Mouse (Mus musculus) lung, embryonic 14.5 days (tissue): ENCODE results near the gene Tcf7l1. TPM values are rescaled to one million over a fixed set of nuclear protein-coding genes. Genes with fewer than 3 reads are reported as not detected.

Source experiments
- ATAC-seq: fragments of 200-750 bp; cut with Nextera tagmentation; 2 replicates; pipeline ENCODE4 v1.8.0; 2017; ENCODE audit warnings: mild to moderate bottlenecking, moderate TSS enrichment, moderate library complexity; ENCODE audit not compliant: insufficient read depth
- DNase-seq: peaks from one replicate; pipeline ENCODE4 v3.0.0-alpha.2; 2015
- H3K27ac ChIP-seq: fragments of 300-500 bp; sonication (generic); 2 replicates; pipeline ENCODE4 v1.5.1; 2014; ENCODE audit warnings: low read depth, mild to moderate bottlenecking, moderate library complexity
- H3K27me3 ChIP-seq: fragments of 300-500 bp; sonication (generic); 2 replicates; pipeline ENCODE4 v1.6.1; 2014; ENCODE audit warnings: low read length, control low read depth; ENCODE audit not compliant: insufficient read depth
- H3K36me3 ChIP-seq: fragments of 300-500 bp; sonication (generic); 2 replicates; pipeline ENCODE4 v1.6.1; 2014; ENCODE audit warnings: control low read depth; ENCODE audit not compliant: insufficient read depth
- H3K4me1 ChIP-seq: fragments of 300-500 bp; sonication (generic); 2 replicates; pipeline ENCODE4 v1.6.1; 2014; ENCODE audit warnings: antibody characterized with exemption, control low read depth; ENCODE audit not compliant: insufficient read depth
- H3K4me2 ChIP-seq: fragments of 300-500 bp; sonication (generic); 2 replicates; pipeline ENCODE4 v1.6.1; 2014; ENCODE audit warnings: mild to moderate bottlenecking
- H3K4me3 ChIP-seq: fragments of 300-500 bp; sonication (generic); 2 replicates; pipeline ENCODE4 v1.5.1; 2014; ENCODE audit warnings: low read depth, low read length
- H3K9ac ChIP-seq: fragments of 300-500 bp; sonication (generic); 2 replicates; pipeline ENCODE4 v1.6.1; 2014
- H3K9me3 ChIP-seq: fragments of 300-500 bp; sonication (generic); 2 replicates; pipeline ENCODE4 v1.6.1; 2016; ENCODE audit warnings: low read depth, low read length, control low read depth
- CTCF ChIP-seq: IDR thresholded peaks from 2 replicates; pipeline ENCODE4 v1.5.1; 2016; ENCODE audit warnings: antibody characterized with exemption, low read depth
- WGBS: fragments of 180-500 bp; shearing (Covaris S2); extraction: QIAGEN DNeasy Blood & Tissue Kit; methylation state at CpG from one replicate; pipeline ENCODE4 v1.1.7; 2014; 5-methylcytosine and 5-hydroxymethylcytosine counted together
- polyA plus RNA-seq: library from polyadenylated mRNA; unstranded; fragments of >200 nt; fragmentation: Nextera tagmentation; extraction: Ambion mirVana; gene quantifications from 2 replicates; pipeline ENCODE4 v1.2.1, GENCODE M21; 2014

The Tcf7l1 gene
- polyA plus RNA-seq, 1 experiment from 2014 or later: 41.1 TPM

- 23% methylated on average over 12 of the region's 12 CpGs for WGBS
- H3K4me2 ChIP-seq: no peak overlapping the region
Measured at GRCm38 (mm10) chr6:72735206-72735605, 53.8 kb downstream of the Tcf7l1 start.

GRCm38 (mm10) chr6:72733375-72733774 is 55.7 kb downstream of the Tcf7l1 start:
- Histone ChIP-seq H3K4me1 (peaks cover 3% of the 10 kb centered on the region; the same call in 1 of the 2 replicates), H3K9ac (no peak overlapping the region), H3K27me3 (no peaks in the 10 kb centered on the region), H3K4me3 (no peak overlapping the region), H3K9me3 (no peaks in the 10 kb centered on the region), H3K36me3 (no peaks in the 10 kb centered on the region), H3K27ac (no peak overlapping the region), H3K4me2 (no peak overlapping the region)
- DNase-seq (no peak), ATAC-seq (no peak)
- no peak for TF ChIP-seq CTCF
- WGBS: 89% methylated on average over 3 of the region's 3 CpGs

More at GRCm38 (mm10) chr6:72735206-72735605, 53.8 kb downstream of the Tcf7l1 start:
- DNase-seq (peak; percentile 58), ATAC-seq (no peak)
- no peak for TF ChIP-seq CTCF
- Histone ChIP-seq H3K27me3 (no peaks in the 10 kb centered on the region), H3K9ac (no peak overlapping the region), H3K36me3 (0 out of 2 replicates have a peak, but pooled peaks cover 3% of the 10 kb centered on the region), H3K4me3 (no peak overlapping the region), H3K27ac (0 out of 2 replicates have a peak overlapping the region, but pooled peaks have one; percentile 15), H3K9me3 (no peaks in the 10 kb centered on the region), H3K4me1 (peaks cover 7% of the 10 kb centered on the region)

- H3K36me3 ChIP-seq: no peaks in the 10 kb centered on the region
- WGBS: 73% methylated on average over 4 of the region's 4 CpGs
- H3K9me3 ChIP-seq: no peaks in the 10 kb centered on the region
- no peak overlapping the region for H3K9ac ChIP-seq
- H3K4me1 ChIP-seq: peaks cover 3% of the 10 kb centered on the region; the same call in 1 of the 2 replicates
- ATAC-seq: no peak
- no peak overlapping the region for H3K4me2 ChIP-seq
- TF ChIP-seq CTCF: no peak; the same call in 1 of the 2 replicates
- DNase-seq: no peak
- no peaks in the 10 kb centered on the region for H3K27me3 ChIP-seq
- H3K27ac ChIP-seq: no peak overlapping the region
- H3K4me3 ChIP-seq: no peak overlapping the region
Measured at GRCm38 (mm10) chr6:72732109-72732508, 56.9 kb downstream of the Tcf7l1 start.

GRCm38 (mm10) chr6:72730560-72730849 is 58.5 kb downstream of the Tcf7l1 start:
- ATAC-seq (0 out of 2 replicates have a peak, but pooled peaks have one; percentile 16), DNase-seq (no peak)
- no peak overlapping the region for H3K9ac ChIP-seq
- no peaks in the 10 kb centered on the region for H3K9me3 ChIP-seq
- H3K4me2 ChIP-seq: no peak overlapping the region
- 0 out of 2 replicates have a peak, but pooled peaks cover 3% of the 10 kb centered on the region for H3K4me1 ChIP-seq
- H3K36me3 ChIP-seq: no peaks in the 10 kb centered on the region
- 60% methylated on average over 8 of the region's 8 CpGs for WGBS
- H3K27me3 ChIP-seq: no peaks in the 10 kb centered on the region
- H3K27ac ChIP-seq: peak overlapping the region; percentile 42; the same call in 1 of the 2 replicates
- H3K4me3 ChIP-seq: no peak overlapping the region
- no peak for TF ChIP-seq CTCF

GRCm38 (mm10) chr6:72729831-72730559 is 59.1 kb downstream of the Tcf7l1 start:
- 69% methylated on average over 14 of the region's 14 CpGs for WGBS
- Histone ChIP-seq H3K4me3 (no peak overlapping the region), H3K9me3 (no peaks in the 10 kb centered on the region), H3K4me1 (0 out of 2 replicates have a peak, but pooled peaks cover 7% of the 10 kb centered on the region), H3K36me3 (no peaks in the 10 kb centered on the region), H3K27ac (0 out of 2 replicates have a peak overlapping the region, but pooled peaks have one; percentile 42), H3K9ac (no peak overlapping the region), H3K27me3 (no peaks in the 10 kb centered on the region), H3K4me2 (no peak overlapping the region)
- no peak for TF ChIP-seq CTCF
- DNase-seq (no peak), ATAC-seq (no peak)

- Histone ChIP-seq H3K4me2 (no peak overlapping the region), H3K9me3 (no peaks in the 10 kb centered on the region), H3K4me1 (peaks cover 14% of the 10 kb centered on the region), H3K27me3 (no peaks in the 10 kb centered on the region), H3K4me3 (no peak overlapping the region), H3K27ac (no peak overlapping the region), H3K9ac (no peak overlapping the region), H3K36me3 (no peaks in the 10 kb centered on the region)
- DNase-seq (no peak), ATAC-seq (no peak)
- 51% methylated on average over 6 of the region's 6 CpGs for WGBS
- TF ChIP-seq CTCF: no peak
Measured at GRCm38 (mm10) chr6:72727826-72728225, 61.2 kb downstream of the Tcf7l1 start.

GRCm38 (mm10) chr6:72724494-72725180 is 64.4 kb downstream of the Tcf7l1 start:
- H3K36me3 ChIP-seq: no peaks in the 10 kb centered on the region
- H3K4me3 ChIP-seq: no peak overlapping the region
- peak overlapping the region; percentile 24; the same call in 1 of the 2 replicates for H3K27ac ChIP-seq
- peaks cover 11% of the 10 kb centered on the region for H3K4me1 ChIP-seq
- no peak for TF ChIP-seq CTCF
- H3K4me2 ChIP-seq: no peak overlapping the region
- H3K9me3 ChIP-seq: no peaks in the 10 kb centered on the region
- ATAC-seq (peak; percentile 48; the same call in 1 of the 2 replicates), DNase-seq (no peak)
- no peaks in the 10 kb centered on the region for H3K27me3 ChIP-seq
- H3K9ac ChIP-seq: no peak overlapping the region
- 35% methylated on average over 8 of the region's 8 CpGs for WGBS
